Mouse (Mus musculus) liver, adult 2 months (tissue): ENCODE data around the gene Ptprc.

Source experiments
- CTCF ChIP-seq: fragments of 200-500 bp; IDR thresholded peaks from 2 replicates; pipeline ENCODE4 v1.5.1; 2011; ENCODE audit warnings: low read depth, low read length, control low read depth
- POLR2A ChIP-seq: fragments of 200-500 bp; IDR thresholded peaks from 2 replicates; pipeline ENCODE4 v1.6.1; 2011; ENCODE audit warnings: low read length, control low read depth; ENCODE audit not compliant: insufficient read depth; ENCODE audit errors: extremely low read depth

- TF ChIP-seq CTCF (no peak), POLR2A (no peak)
These were observed 31.1 kb downstream of the Ptprc start for GRCm38 (mm10) chr1:138144365-138144764.
